Mouse (Mus musculus): Measurements from ENCODE around the gene Prim2. TPM values are rescaled to one million over a fixed set of nuclear protein-coding genes. Genes with fewer than 3 reads are reported as not detected.

Gene Prim2
- polyA plus RNA-seq, 2 experiments: 32.5 to 34.1 TPM

GRCm38 (mm10) chr1:33663163-33663562 lies 6.4 kb downstream of the Prim2 start:
- Histone ChIP-seq H3K4me1 (ENCODE audit: control insufficient read depth, insufficient read depth, low read length) (no peaks in the 10 kb centered on the region), H3K4me3 (replicated peaks; ENCODE audit: low read length) (no peak overlapping the region), H3K9ac (ENCODE audit: low read depth, low read length, severe bottlenecking) (no peak overlapping the region), H3K9me3 (ENCODE audit: control insufficient read depth, low read length) (no peaks in the 10 kb centered on the region), H3K27me3 (ENCODE audit: control insufficient read depth, insufficient read depth, low read length) (no peaks in the 10 kb centered on the region), H3K36me3 (ENCODE audit: control insufficient read depth, insufficient read depth, low read length) (peaks cover 46% of the 10 kb centered on the region), H3K27ac (replicated peaks; ENCODE audit: low read depth, low read length) (no peak overlapping the region), H3K4me2 (replicated peaks; ENCODE audit: low read depth, low read length, severe bottlenecking) (no peak overlapping the region)
- peak; percentile 65 for DNase-seq (ENCODE audit: low spot score)
- ATAC-seq (ENCODE audit: low FRiP score, low read depth): no peak
- TF ChIP-seq POLR2A (IDR thresholded peaks at IDR 0.05; ENCODE audit: borderline replicate concordance, extremely low read depth, insufficient read depth, insufficient read length): no peak

GRCm38 (mm10) chr1:33658302-33658701 lies 11.3 kb downstream of the Prim2 start:
- DNase-seq (ENCODE audit: low spot score) (no peak), ATAC-seq (ENCODE audit: low FRiP score, low read depth) (no peak)
- Histone ChIP-seq H3K4me3 (replicated peaks; ENCODE audit: low read length) (no peak overlapping the region), H3K27ac (replicated peaks; ENCODE audit: low read depth, low read length) (no peak overlapping the region), H3K4me1 (ENCODE audit: control insufficient read depth, insufficient read depth, low read length) (no peaks in the 10 kb centered on the region), H3K4me2 (replicated peaks; ENCODE audit: low read depth, low read length, severe bottlenecking) (no peak overlapping the region), H3K27me3 (ENCODE audit: control insufficient read depth, insufficient read depth, low read length) (no peaks in the 10 kb centered on the region), H3K36me3 (ENCODE audit: control insufficient read depth, insufficient read depth, low read length) (peaks cover 33% of the 10 kb centered on the region), H3K9ac (ENCODE audit: low read depth, low read length, severe bottlenecking) (no peak overlapping the region), H3K9me3 (ENCODE audit: control insufficient read depth, low read length) (no peaks in the 10 kb centered on the region)
- no peak for TF ChIP-seq POLR2A (IDR thresholded peaks at IDR 0.05; ENCODE audit: borderline replicate concordance, extremely low read depth, insufficient read depth, insufficient read length)
- 81% methylated on average over 4 of the region's 4 CpGs for WGBS

GRCm38 (mm10) chr1:33657574-33658149 lies 11.9 kb downstream of the Prim2 start:
- no peaks in the 10 kb centered on the region for H3K4me1 ChIP-seq (ENCODE audit: control insufficient read depth, insufficient read depth, low read length)
- no peak overlapping the region for H3K9ac ChIP-seq (ENCODE audit: low read depth, low read length, severe bottlenecking)
- no peak overlapping the region for H3K4me2 ChIP-seq (replicated peaks; ENCODE audit: low read depth, low read length, severe bottlenecking)
- no peak for DNase-seq (ENCODE audit: low spot score)
- WGBS: 89% methylated on average over 12 of the region's 12 CpGs
- H3K4me3 ChIP-seq (replicated peaks; ENCODE audit: low read length): no peak overlapping the region
- no peaks in the 10 kb centered on the region for H3K27me3 ChIP-seq (ENCODE audit: control insufficient read depth, insufficient read depth, low read length)
- no peak for ATAC-seq (ENCODE audit: low FRiP score, low read depth)
- peaks cover 33% of the 10 kb centered on the region for H3K36me3 ChIP-seq (ENCODE audit: control insufficient read depth, insufficient read depth, low read length)
- H3K27ac ChIP-seq (replicated peaks; ENCODE audit: low read depth, low read length): no peak overlapping the region
- no peaks in the 10 kb centered on the region for H3K9me3 ChIP-seq (ENCODE audit: control insufficient read depth, low read length)
- no peak for TF ChIP-seq POLR2A (IDR thresholded peaks at IDR 0.05; ENCODE audit: borderline replicate concordance, extremely low read depth, insufficient read depth, insufficient read length)

- no peak overlapping the region for H3K9ac ChIP-seq (ENCODE audit: low read depth, low read length, severe bottlenecking)
- no peaks in the 10 kb centered on the region for H3K4me1 ChIP-seq (ENCODE audit: control insufficient read depth, insufficient read depth, low read length)
- H3K36me3 ChIP-seq (ENCODE audit: control insufficient read depth, insufficient read depth, low read length): peaks cover 10% of the 10 kb centered on the region; the same call in 1 of the 2 replicates
- no peak for DNase-seq (ENCODE audit: low spot score)
- H3K4me2 ChIP-seq (replicated peaks; ENCODE audit: low read depth, low read length, severe bottlenecking): no peak overlapping the region
- 97% methylated on average over 11 of the region's 11 CpGs for WGBS
- no peaks in the 10 kb centered on the region for H3K27me3 ChIP-seq (ENCODE audit: control insufficient read depth, insufficient read depth, low read length)
- no peak for TF ChIP-seq POLR2A (IDR thresholded peaks at IDR 0.05; ENCODE audit: borderline replicate concordance, extremely low read depth, insufficient read depth, insufficient read length)
- H3K27ac ChIP-seq (replicated peaks; ENCODE audit: low read depth, low read length): no peak overlapping the region
- H3K9me3 ChIP-seq (ENCODE audit: control insufficient read depth, low read length): no peaks in the 10 kb centered on the region
- ATAC-seq (ENCODE audit: low FRiP score, low read depth): no peak
- H3K4me3 ChIP-seq (replicated peaks; ENCODE audit: low read length): no peak overlapping the region
Observed at GRCm38 (mm10) chr1:33650875-33651274, 18.7 kb downstream of the Prim2 start.

- no peaks in the 10 kb centered on the region for H3K4me1 ChIP-seq (ENCODE audit: control insufficient read depth, insufficient read depth, low read length)
- ATAC-seq (ENCODE audit: low FRiP score, low read depth): no peak
- H3K4me3 ChIP-seq (replicated peaks; ENCODE audit: low read length): no peak overlapping the region
- H3K9me3 ChIP-seq (ENCODE audit: control insufficient read depth, low read length): no peaks in the 10 kb centered on the region
- TF ChIP-seq POLR2A (IDR thresholded peaks at IDR 0.05; ENCODE audit: borderline replicate concordance, extremely low read depth, insufficient read depth, insufficient read length): no peak
- DNase-seq (ENCODE audit: low spot score): no peak
- H3K27ac ChIP-seq (replicated peaks; ENCODE audit: low read depth, low read length): no peak overlapping the region
- WGBS: 97% methylated on average over 9 of the region's 9 CpGs
- H3K36me3 ChIP-seq (ENCODE audit: control insufficient read depth, insufficient read depth, low read length): peaks cover 12% of the 10 kb centered on the region
- H3K27me3 ChIP-seq (ENCODE audit: control insufficient read depth, insufficient read depth, low read length): no peaks in the 10 kb centered on the region
- no peak overlapping the region for H3K4me2 ChIP-seq (replicated peaks; ENCODE audit: low read depth, low read length, severe bottlenecking)
- H3K9ac ChIP-seq (ENCODE audit: low read depth, low read length, severe bottlenecking): no peak overlapping the region
Observed at GRCm38 (mm10) chr1:33649534-33650108, 20.0 kb downstream of the Prim2 start.

Measured in limb, embryonic 14.5 days (tissue).